13 mouse cellular contexts compared by ENCODE assay signal in the genomic region with DNA sequence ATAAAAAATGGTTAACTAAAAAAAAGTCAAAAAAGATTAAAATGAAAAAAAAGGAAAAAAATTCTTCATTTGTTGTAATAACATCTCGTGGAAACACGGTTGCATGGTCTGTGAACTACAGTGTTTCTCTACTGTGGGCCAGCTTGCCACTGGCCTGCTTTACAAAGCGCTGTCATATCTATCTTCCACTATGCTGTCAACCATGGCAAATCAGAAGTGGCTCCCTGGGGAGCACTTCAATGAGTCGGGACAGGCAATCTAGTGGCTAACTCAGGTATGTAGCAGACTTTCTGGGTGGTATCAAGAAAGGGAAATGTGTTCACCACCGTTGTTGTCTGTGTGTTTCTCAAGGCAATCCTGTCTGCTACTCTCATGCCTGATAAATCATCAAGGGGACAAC. TPM values are rescaled to one million over a fixed set of nuclear protein-coding genes. Genes with fewer than 3 reads are reported as not detected.
DNase-seq lines count a peak whose midpoint lies in the region; ATAC-seq lines count a peak whose summit lies in the region.
"Had no signal": no experiment of that assay in that cellular context is flagged by ENCODE, and none has a peak within 500 bp of the region (broad histone marks: within the 10 kb centered on the region; RNA-seq: fewer than 3 reads in every experiment).

No protein-coding gene starts in this region.

- 49% methylated on average over 5 of the region's 5 CpGs for WGBS in hindbrain, embryonic 12.5 days
- WGBS in hindbrain, embryonic 14.5 days, result 49% methylated on average over 5 of the region's 5 CpGs

- H3K27me3 ChIP-seq in hindbrain, embryonic 12.5 days, result no peaks in the 10 kb centered on the region
- no peaks in the 10 kb centered on the region for H3K27me3 ChIP-seq in hindbrain, embryonic 14.5 days (ENCODE audit: control insufficient read depth, insufficient read depth, low read length)
- H3K27me3 ChIP-seq: intestine, embryonic 15.5 days; lung, embryonic 15.5 days had no signal

- H3K4me3 ChIP-seq in hindbrain, embryonic 12.5 days, result no peak overlapping the region
- no peak overlapping the region for H3K4me3 ChIP-seq in hindbrain, embryonic 14.5 days (replicated peaks; ENCODE audit: low read length)
- H3K4me3 ChIP-seq: intestine, embryonic 15.5 days; lung, embryonic 15.5 days had no signal

- H3K27ac ChIP-seq in hindbrain, embryonic 12.5 days, result peak overlapping the region; percentile 23; the same call in 1 of the 2 replicates
- no peak overlapping the region for H3K27ac ChIP-seq in hindbrain, embryonic 14.5 days
- H3K27ac ChIP-seq: intestine, embryonic 15.5 days had no signal

- H3K4me2 ChIP-seq in hindbrain, embryonic 12.5 days (replicated peaks), result no peak overlapping the region
- H3K4me2 ChIP-seq in hindbrain, embryonic 14.5 days (replicated peaks), result no peak overlapping the region
- H3K4me2 ChIP-seq: intestine, embryonic 15.5 days; lung, embryonic 15.5 days; midbrain, embryonic 11.5 days had no signal

- H3K9me3 ChIP-seq in hindbrain, embryonic 12.5 days (replicated peaks), result no peaks in the 10 kb centered on the region
- H3K9me3 ChIP-seq in hindbrain, embryonic 14.5 days (ENCODE audit: control insufficient read depth, low read length), result no peaks in the 10 kb centered on the region
- H3K9me3 ChIP-seq: intestine, embryonic 15.5 days; lung, embryonic 15.5 days had no signal

- peaks cover 9% of the 10 kb centered on the region; the same call in 1 of the 2 replicates for H3K4me1 ChIP-seq in hindbrain, embryonic 12.5 days
- H3K4me1 ChIP-seq in hindbrain, embryonic 14.5 days (replicated peaks; ENCODE audit: control insufficient read depth, insufficient read depth, low read length), result 0 out of 2 replicates have a peak, but pooled peaks cover 5% of the 10 kb centered on the region
- H3K4me1 ChIP-seq: intestine, embryonic 15.5 days had no signal

- peak; percentile 50 for DNase-seq in heart, adult 11 months
- no peak for DNase-seq in heart, postnatal 25 days (ENCODE audit: low spot score)
- no peak for DNase-seq in hindbrain, embryonic 14.5 days (ENCODE audit: low spot score)
- peak; percentile 29 for DNase-seq in retina, postnatal 1 day
- no peak for DNase-seq in retina, embryonic 14.5 days (ENCODE audit: low spot score)
- DNase-seq in thymus, adult 18-20 months, result no peak
- DNase-seq: cerebellum, adult 8-10 months; kidney, postnatal 10 days; left cerebral cortex, postnatal 4 days had no signal

- intact Hi-C loops in heart, postnatal 25 days (cut with DNase I), result no loop called here

- H3K36me3 ChIP-seq in hindbrain, embryonic 12.5 days, result peaks cover 38% of the 10 kb centered on the region
- peaks cover 27% of the 10 kb centered on the region for H3K36me3 ChIP-seq in hindbrain, embryonic 14.5 days (replicated peaks; ENCODE audit: control insufficient read depth, insufficient read depth)

- H3K9ac ChIP-seq in hindbrain, embryonic 12.5 days, result no peak overlapping the region
- no peak overlapping the region for H3K9ac ChIP-seq in hindbrain, embryonic 14.5 days
- H3K9ac ChIP-seq: intestine, embryonic 15.5 days; lung, embryonic 15.5 days had no signal

- no peak; the same call in 1 of the 2 replicates for ATAC-seq in hindbrain, embryonic 12.5 days (ENCODE audit: low FRiP score)
- no peak for ATAC-seq in hindbrain, embryonic 14.5 days (ENCODE audit: low FRiP score)

RNA-seq across cellular contexts. Expression of a gene that starts 33.7 kb away (rescaled TPM):
- total RNA-seq in heart, postnatal 25 days (2021), result 1 to 10 TPM; 2.5 TPM
- polyA plus RNA-seq in hindbrain, embryonic 12.5 days (2016; fragmentation: Nextera tagmentation; extraction: Ambion mirVana), result 8.3 and 12.4 TPM in 2 replicates
- 7.0 and 9.3 TPM in 2 replicates for polyA plus RNA-seq in hindbrain, embryonic 14.5 days (2014; fragmentation: Nextera tagmentation; extraction: Ambion mirVana)

Comparison
In these comparisons a context has a peak if more than half of its experiments do, and no peak if none do; other contexts are left out.
1. DNase-seq: peak in heart, adult 11 months (single experiment) and retina, postnatal 1 day (single experiment); none in heart, postnatal 25 days (single experiment), hindbrain, embryonic 14.5 days (single experiment), retina, embryonic 14.5 days (single experiment) and thymus, adult 18-20 months (0 of 2).